Mouse (Mus musculus) liver, adult 2 months (tissue): ENCODE measurements at regions not wholly inside any gene's neighbourhood (a gene's known extent, or its start where the extent isn't known, plus 50 kb on each side); places are given as distances from the start of the nearest gene placed in this dataset.

Experiments used
- DNase-seq: peaks from one replicate; pipeline ENCODE4 v3.0.0-alpha.2; 2011; ENCODE audit warnings: low read depth, low spot score; ENCODE audit errors: extremely low read depth
- H3K27ac ChIP-seq: fragments of 200-500 bp; replicated peaks from 2 replicates; pipeline ENCODE4 v1.5.1; 2012; ENCODE audit warnings: low read depth, mild to moderate bottlenecking, control low read depth, inconsistent platforms, low read length; ENCODE audit not compliant: insufficient read depth
- H3K27me3 ChIP-seq: fragments of 200-500 bp; 2 replicates; pipeline ENCODE4 v1.6.1; 2012; ENCODE audit warnings: mild to moderate bottlenecking, moderate library complexity, low read length, inconsistent platforms; ENCODE audit not compliant: control insufficient read depth, insufficient read depth
- H3K36me3 ChIP-seq: fragments of 200-500 bp; 2 replicates; pipeline ENCODE4 v1.6.1; 2012; ENCODE audit warnings: low read length, inconsistent platforms; ENCODE audit not compliant: control insufficient read depth, insufficient read depth
- H3K4me1 ChIP-seq: fragments of 200-500 bp; 2 replicates; pipeline ENCODE4 v1.6.1; 2011; ENCODE audit warnings: low read length; ENCODE audit not compliant: control insufficient read depth, insufficient read depth
- H3K4me3 ChIP-seq: fragments of 200-500 bp; 2 replicates; pipeline ENCODE4 v1.5.1; 2011; ENCODE audit warnings: low read depth, mild to moderate bottlenecking, control low read depth, low read length, moderate library complexity; ENCODE audit not compliant: insufficient read depth
- H3K79me2 ChIP-seq: fragments of 200-500 bp; 2 replicates; pipeline ENCODE4 v1.6.1; 2012; ENCODE audit warnings: inconsistent platforms, mild to moderate bottlenecking, low read length, moderate library complexity; ENCODE audit not compliant: control insufficient read depth, insufficient read depth
- H3K9ac ChIP-seq: fragments of 200-500 bp; 2 replicates; pipeline ENCODE4 v1.6.1; 2012; ENCODE audit warnings: low read depth, mild to moderate bottlenecking, control low read depth, inconsistent platforms, low read length
- CTCF ChIP-seq: fragments of 200-500 bp; IDR thresholded peaks from 2 replicates; pipeline ENCODE4 v1.5.1; 2011; ENCODE audit warnings: low read depth, low read length, control low read depth
- POLR2A ChIP-seq: fragments of 200-500 bp; IDR thresholded peaks from 2 replicates; pipeline ENCODE4 v1.6.1; 2011; ENCODE audit warnings: low read length, control low read depth; ENCODE audit not compliant: insufficient read depth; ENCODE audit errors: extremely low read depth
- WGBS: fragments of 180-500 bp; shearing (Covaris S2); methylation state at CpG from one replicate; pipeline ENCODE4 v1.1.7; 2018; 5-methylcytosine and 5-hydroxymethylcytosine counted together

GRCm38 (mm10) chr1:121701826-121702225 is 134.0 kb upstream of the Ddx18 start:
- H3K79me2 ChIP-seq = no peaks in the 10 kb centered on the region
- no peaks in the 10 kb centered on the region for H3K36me3 ChIP-seq
- H3K27me3 ChIP-seq = no peaks in the 10 kb centered on the region
- no peaks in the 10 kb centered on the region for H3K4me1 ChIP-seq
- 73% methylated on average over 7 of the region's 7 CpGs for WGBS
- H3K27ac ChIP-seq = no peak overlapping the region
- DNase-seq = no peak
- TF ChIP-seq CTCF (no peak), POLR2A (no peak)
- H3K4me3 ChIP-seq = no peak overlapping the region
- H3K9ac ChIP-seq = no peak overlapping the region

- no peaks in the 10 kb centered on the region for H3K27me3 ChIP-seq
- TF ChIP-seq POLR2A (no peak), CTCF (no peak)
- no peaks in the 10 kb centered on the region for H3K36me3 ChIP-seq
- no peaks in the 10 kb centered on the region for H3K79me2 ChIP-seq
- 89% methylated on average over 1 of the region's 1 CpGs for WGBS
- no peak overlapping the region for H3K27ac ChIP-seq
- no peaks in the 10 kb centered on the region for H3K4me1 ChIP-seq
- H3K4me3 ChIP-seq = no peak overlapping the region
- no peak for DNase-seq
- H3K9ac ChIP-seq = no peak overlapping the region
Measured at GRCm38 (mm10) chr1:121653901-121654300, 86.1 kb upstream of the Ddx18 start.

- Histone ChIP-seq H3K4me3 (no peak overlapping the region), H3K36me3 (no peaks in the 10 kb centered on the region), H3K27ac (no peak overlapping the region), H3K9ac (no peak overlapping the region), H3K27me3 (no peaks in the 10 kb centered on the region), H3K4me1 (no peaks in the 10 kb centered on the region), H3K79me2 (no peaks in the 10 kb centered on the region)
- TF ChIP-seq CTCF = no peak
- TF ChIP-seq POLR2A = no peak
- WGBS = 87% methylated on average over 3 of the region's 3 CpGs
- no peak for DNase-seq
Measured at GRCm38 (mm10) chr1:121650071-121650470, 82.3 kb upstream of the Ddx18 start.

GRCm38 (mm10) chr1:121631466-121631865 is 63.7 kb upstream of the Ddx18 start:
- Histone ChIP-seq H3K79me2 (no peaks in the 10 kb centered on the region), H3K9ac (no peak overlapping the region), H3K4me1 (no peaks in the 10 kb centered on the region), H3K27me3 (no peaks in the 10 kb centered on the region), H3K27ac (no peak overlapping the region), H3K36me3 (no peaks in the 10 kb centered on the region), H3K4me3 (no peak overlapping the region)
- no peak for DNase-seq
- WGBS = 78% methylated on average over 2 of the region's 2 CpGs
- TF ChIP-seq CTCF (no peak), POLR2A (no peak)

- DNase-seq = no peak
- Histone ChIP-seq H3K79me2 (no peaks in the 10 kb centered on the region), H3K27me3 (no peaks in the 10 kb centered on the region), H3K27ac (no peak overlapping the region), H3K4me1 (no peaks in the 10 kb centered on the region), H3K4me3 (no peak overlapping the region), H3K9ac (no peak overlapping the region), H3K36me3 (no peaks in the 10 kb centered on the region)
- 82% methylated on average over 7 of the region's 7 CpGs for WGBS
- no peak for TF ChIP-seq POLR2A
- no peak for TF ChIP-seq CTCF
Measured at GRCm38 (mm10) chr1:121620262-121620661, 52.5 kb upstream of the Ddx18 start.

GRCm38 (mm10) chr1:121618550-121618949 is 50.8 kb upstream of the Ddx18 start:
- Histone ChIP-seq H3K4me3 (no peak overlapping the region), H3K79me2 (no peaks in the 10 kb centered on the region), H3K9ac (no peak overlapping the region), H3K4me1 (no peaks in the 10 kb centered on the region), H3K27me3 (no peaks in the 10 kb centered on the region), H3K36me3 (no peaks in the 10 kb centered on the region), H3K27ac (no peak overlapping the region)
- no peak for TF ChIP-seq POLR2A
- no peak for TF ChIP-seq CTCF
- no peak for DNase-seq
